Mouse (Mus musculus) midbrain, embryonic 16.5 days (tissue): ENCODE measurements around the gene Rarb. TPM values are rescaled to one million over a fixed set of nuclear protein-coding genes. Genes with fewer than 3 reads are reported as not detected.

Source experiments
- ATAC-seq: fragments of 200-750 bp; cut with Nextera tagmentation; 2 replicates; pipeline ENCODE4 v1.8.0; 2017; ENCODE audit warnings: moderate TSS enrichment
- H3K27ac ChIP-seq: fragments of 300-500 bp; sonication (generic); 2 replicates; pipeline ENCODE4 v1.5.1; 2014; ENCODE audit warnings: mild to moderate bottlenecking, low read length, mixed read lengths
- H3K27me3 ChIP-seq: fragments of 300-500 bp; sonication (generic); 2 replicates; pipeline ENCODE4 v1.6.1; 2014; ENCODE audit warnings: low read depth, low read length, mixed read lengths; ENCODE audit not compliant: control insufficient read depth, insufficient read depth
- H3K36me3 ChIP-seq: fragments of 300-500 bp; sonication (generic); 2 replicates; pipeline ENCODE4 v1.6.1; 2014; ENCODE audit warnings: mild to moderate bottlenecking, low read length, moderate library complexity, mixed read lengths; ENCODE audit not compliant: control insufficient read depth, insufficient read depth
- H3K4me1 ChIP-seq: fragments of 300-500 bp; sonication (generic); 2 replicates; pipeline ENCODE4 v1.6.1; 2014; ENCODE audit warnings: mild to moderate bottlenecking, low read length, mixed read lengths; ENCODE audit not compliant: control insufficient read depth, insufficient read depth
- H3K4me2 ChIP-seq: fragments of 300-500 bp; sonication (generic); 2 replicates; pipeline ENCODE4 v1.6.1; 2014; ENCODE audit warnings: mild to moderate bottlenecking, low read length, mixed read lengths
- H3K4me3 ChIP-seq: fragments of 300-500 bp; sonication (generic); 2 replicates; pipeline ENCODE4 v1.5.1; 2014; ENCODE audit warnings: low read depth, mild to moderate bottlenecking, low read length, moderate library complexity, mixed read lengths
- H3K9ac ChIP-seq: fragments of 300-500 bp; sonication (generic); 2 replicates; pipeline ENCODE4 v1.6.1; 2014; ENCODE audit warnings: low read depth, low read length, mixed read lengths
- H3K9me3 ChIP-seq: fragments of 300-500 bp; sonication (generic); replicated peaks from 2 replicates; pipeline ENCODE4 v1.6.1; 2014; ENCODE audit warnings: mild to moderate bottlenecking, low read length, mixed read lengths; ENCODE audit not compliant: control insufficient read depth, poor library complexity, severe bottlenecking
- WGBS: fragments of 180-500 bp; shearing (Covaris S2); extraction: QIAGEN DNeasy Blood & Tissue Kit; methylation state at CpG from one replicate; pipeline ENCODE4 v1.1.7; 2014; 5-methylcytosine and 5-hydroxymethylcytosine counted together
- polyA plus RNA-seq: library from polyadenylated mRNA; unstranded; fragments of >200 nt; fragmentation: Nextera tagmentation; extraction: Ambion mirVana; gene quantifications from 2 replicates; pipeline ENCODE4 v1.2.1, GENCODE M21; 2015

Gene Rarb
- polyA plus RNA-seq, 1 experiment from 2014 or later, result 8.1 TPM

GRCm38 (mm10) chr14:16605480-16605879 lies 213.5 kb downstream of the Rarb start:
- ATAC-seq, result no peak
- Histone ChIP-seq H3K4me2 (no peak overlapping the region), H3K27ac (no peak overlapping the region), H3K36me3 (no peaks in the 10 kb centered on the region), H3K4me1 (no peaks in the 10 kb centered on the region), H3K9me3 (no peaks in the 10 kb centered on the region), H3K27me3 (no peaks in the 10 kb centered on the region), H3K4me3 (no peak overlapping the region), H3K9ac (no peak overlapping the region)

GRCm38 (mm10) chr14:16604469-16605064 lies 214.4 kb downstream of the Rarb start:
- H3K27me3 ChIP-seq, result no peaks in the 10 kb centered on the region
- H3K4me1 ChIP-seq, result no peaks in the 10 kb centered on the region
- no peak overlapping the region for H3K4me3 ChIP-seq
- no peak overlapping the region for H3K4me2 ChIP-seq
- H3K9me3 ChIP-seq, result no peaks in the 10 kb centered on the region
- 57% methylated on average over 8 of the region's 8 CpGs for WGBS
- no peaks in the 10 kb centered on the region for H3K36me3 ChIP-seq
- ATAC-seq, result 0 out of 2 replicates have a peak, but pooled peaks have one; percentile 44
- no peak overlapping the region for H3K9ac ChIP-seq
- H3K27ac ChIP-seq, result no peak overlapping the region

- no peak overlapping the region for H3K27ac ChIP-seq
- ATAC-seq, result no peak
- no peak overlapping the region for H3K9ac ChIP-seq
- no peak overlapping the region for H3K4me2 ChIP-seq
- no peaks in the 10 kb centered on the region for H3K36me3 ChIP-seq
- H3K9me3 ChIP-seq, result no peaks in the 10 kb centered on the region
- peaks cover 5% of the 10 kb centered on the region; the same call in 1 of the 2 replicates for H3K4me1 ChIP-seq
- no peaks in the 10 kb centered on the region for H3K27me3 ChIP-seq
- H3K4me3 ChIP-seq, result no peak overlapping the region
- WGBS, result 68% methylated on average over 5 of the region's 5 CpGs
Observed at GRCm38 (mm10) chr14:16603040-16603590, 215.8 kb downstream of the Rarb start.

DNA sequence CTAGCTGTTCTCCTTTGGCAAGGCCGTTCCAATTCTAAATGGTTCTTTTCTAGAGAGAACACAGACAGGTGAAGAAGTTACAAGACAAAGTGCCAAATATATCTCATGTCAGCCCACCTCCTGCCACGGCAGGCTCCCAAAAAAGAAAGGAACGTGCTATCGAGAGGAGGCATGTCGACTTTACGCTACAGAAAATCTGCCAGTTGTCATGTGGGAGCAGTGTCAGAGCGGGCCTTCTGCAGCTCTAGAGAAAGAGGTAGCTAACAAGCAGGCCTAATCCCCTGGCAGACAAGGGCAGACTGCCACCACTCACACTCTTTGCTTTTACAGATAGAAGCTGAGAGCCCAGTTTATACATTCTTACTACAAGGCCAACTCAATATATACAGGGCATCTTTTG lies 219.7 kb downstream of the Rarb start:
- no peaks in the 10 kb centered on the region for H3K36me3 ChIP-seq
- H3K4me2 ChIP-seq, result no peak overlapping the region
- H3K27ac ChIP-seq, result no peak overlapping the region
- H3K4me3 ChIP-seq, result no peak overlapping the region
- peak; percentile 48; the same call in 1 of the 2 replicates for ATAC-seq
- peaks cover 8% of the 10 kb centered on the region; the same call in 1 of the 2 replicates for H3K4me1 ChIP-seq
- no peak overlapping the region for H3K9ac ChIP-seq
- WGBS, result 68% methylated on average over 7 of the region's 7 CpGs
- H3K27me3 ChIP-seq, result no peaks in the 10 kb centered on the region
- no peaks in the 10 kb centered on the region for H3K9me3 ChIP-seq

GRCm38 (mm10) chr14:16598074-16598501 lies 220.9 kb downstream of the Rarb start:
- Histone ChIP-seq H3K27me3 (no peaks in the 10 kb centered on the region), H3K4me1 (peaks cover 8% of the 10 kb centered on the region; the same call in 1 of the 2 replicates), H3K4me3 (no peak overlapping the region), H3K9ac (no peak overlapping the region), H3K27ac (no peak overlapping the region; the same call in 1 of the 2 replicates), H3K9me3 (no peaks in the 10 kb centered on the region), H3K36me3 (no peaks in the 10 kb centered on the region), H3K4me2 (no peak overlapping the region)
- 43% methylated on average over 4 of the region's 4 CpGs for WGBS
- peak; percentile 54 for ATAC-seq

GRCm38 (mm10) chr14:16589139-16589538 lies 229.8 kb downstream of the Rarb start:
- Histone ChIP-seq H3K27ac (no peak overlapping the region), H3K4me2 (no peak overlapping the region), H3K27me3 (no peaks in the 10 kb centered on the region), H3K9me3 (no peaks in the 10 kb centered on the region), H3K9ac (no peak overlapping the region), H3K4me1 (no peaks in the 10 kb centered on the region), H3K4me3 (no peak overlapping the region), H3K36me3 (no peaks in the 10 kb centered on the region)
- no peak for ATAC-seq
- WGBS, result 68% methylated on average over 4 of the region's 4 CpGs

GRCm38 (mm10) chr14:16578100-16578499 lies 240.9 kb downstream of the Rarb start:
- Histone ChIP-seq H3K27me3 (peaks cover 7% of the 10 kb centered on the region), H3K36me3 (no peaks in the 10 kb centered on the region), H3K27ac (no peak overlapping the region), H3K4me1 (peaks cover 6% of the 10 kb centered on the region; the same call in 1 of the 2 replicates), H3K9me3 (no peaks in the 10 kb centered on the region), H3K4me3 (no peak overlapping the region), H3K4me2 (no peak overlapping the region), H3K9ac (no peak overlapping the region)
- no peak for ATAC-seq

GRCm38 (mm10) chr14:16577049-16577448 lies 241.9 kb downstream of the Rarb start:
- Histone ChIP-seq H3K27ac (no peak overlapping the region), H3K9me3 (no peaks in the 10 kb centered on the region), H3K4me3 (no peak overlapping the region), H3K4me1 (peaks cover 6% of the 10 kb centered on the region; the same call in 1 of the 2 replicates), H3K36me3 (no peaks in the 10 kb centered on the region), H3K4me2 (no peak overlapping the region), H3K9ac (no peak overlapping the region), H3K27me3 (peaks cover 14% of the 10 kb centered on the region)
- no peak for ATAC-seq
- 29% methylated on average over 1 of the region's 1 CpGs for WGBS

GRCm38 (mm10) chr14:16574925-16575721 lies 243.8 kb downstream of the Rarb start:
- under 1% methylated on average over 52 of the region's 52 CpGs for WGBS
- peaks cover 6% of the 10 kb centered on the region; the same call in 1 of the 2 replicates for H3K4me1 ChIP-seq
- H3K27me3 ChIP-seq, result peaks cover 14% of the 10 kb centered on the region
- H3K36me3 ChIP-seq, result no peaks in the 10 kb centered on the region
- peak; percentile 87 for ATAC-seq
- peak overlapping the region; percentile 76 for H3K9ac ChIP-seq
- H3K9me3 ChIP-seq, result no peaks in the 10 kb centered on the region
- peak overlapping the region; percentile 70 for H3K4me3 ChIP-seq
- peak overlapping the region; percentile 100 for H3K4me2 ChIP-seq
- no peak overlapping the region for H3K27ac ChIP-seq
